ENCODE assay signal across 9 mouse cellular contexts in genomic region chr8:92673555-92674243, GRCm38 (mm10). TPM values are rescaled to one million over a fixed set of nuclear protein-coding genes. Genes with fewer than 3 reads are reported as not detected.
DNase-seq lines count a peak whose midpoint lies in the region; ATAC-seq lines count a peak whose summit lies in the region.
"Had no signal": no experiment of that assay in that cellular context is flagged by ENCODE, and none has a peak within 500 bp of the region (broad histone marks: within the 10 kb centered on the region; RNA-seq: fewer than 3 reads in every experiment).

No protein-coding gene starts in this region.

- no peaks in the 10 kb centered on the region for H3K9me3 ChIP-seq in hindbrain, embryonic 16.5 days (ENCODE audit: control insufficient read depth, low read length)
- no peaks in the 10 kb centered on the region for H3K9me3 ChIP-seq in limb, embryonic 10.5 days (replicated peaks)
- H3K9me3 ChIP-seq in midbrain, embryonic 14.5 days (ENCODE audit: control insufficient read depth, low read length): no peaks in the 10 kb centered on the region

- DNase-seq in adrenal gland, adult 18-20 months (ENCODE audit: low spot score in 2 of 2): peak; percentile 40 to 46
- peak; percentile 44 to 59 for DNase-seq in cerebellum, postnatal 14 days
- peak; percentile 44 for DNase-seq in gastrocnemius, postnatal 10 days
- DNase-seq in limb, embryonic 10.5 days (ENCODE audit: low spot score): peak; percentile 74
- DNase-seq in midbrain, embryonic 14.5 days: peak; percentile 80
- DNase-seq in urinary bladder, postnatal 4 days (ENCODE audit: low spot score in 2 of 2): peak; percentile 26 to 69
- DNase-seq in B cell, adult 2 months: no peak

- peaks cover 24% of the 10 kb centered on the region for H3K4me1 ChIP-seq in hindbrain, embryonic 16.5 days (ENCODE audit: control insufficient read depth, insufficient read depth, low read depth, low read length)
- peaks cover 54% of the 10 kb centered on the region for H3K4me1 ChIP-seq in limb, embryonic 10.5 days
- H3K4me1 ChIP-seq in midbrain, embryonic 14.5 days (ENCODE audit: control insufficient read depth, insufficient read depth, low read length): peaks cover 35% of the 10 kb centered on the region

- ATAC-seq in hindbrain, embryonic 16.5 days: peak; percentile 71
- peak; percentile 67 for ATAC-seq in midbrain, embryonic 14.5 days (ENCODE audit: low FRiP score, low TSS enrichment)

- H3K27ac ChIP-seq in hindbrain, embryonic 16.5 days (ENCODE audit: low read depth, low read length): no peak overlapping the region
- 0 out of 2 replicates have a peak overlapping the region, but pooled peaks have one; percentile 3 for H3K27ac ChIP-seq in limb, embryonic 10.5 days
- no peak overlapping the region for H3K27ac ChIP-seq in midbrain, embryonic 14.5 days (replicated peaks; ENCODE audit: low read depth, low read length)

- H3K4me3 ChIP-seq in hindbrain, embryonic 16.5 days (ENCODE audit: low read length): peak overlapping the region; percentile 45
- H3K4me3 ChIP-seq in limb, embryonic 10.5 days: peak overlapping the region; percentile 56
- H3K4me3 ChIP-seq in midbrain, embryonic 14.5 days (replicated peaks; ENCODE audit: low read depth, low read length): peak overlapping the region; percentile 42

- peak overlapping the region; percentile 91 for H3K4me2 ChIP-seq in hindbrain, embryonic 16.5 days (ENCODE audit: low read length)
- peak overlapping the region; percentile 89 for H3K4me2 ChIP-seq in midbrain, embryonic 14.5 days (ENCODE audit: low read length)

- peaks cover 55% of the 10 kb centered on the region for H3K27me3 ChIP-seq in hindbrain, embryonic 16.5 days (replicated peaks; ENCODE audit: control insufficient read depth, insufficient read depth, low read length)
- H3K27me3 ChIP-seq in limb, embryonic 10.5 days (ENCODE audit: low read depth, poor library complexity, severe bottlenecking): peaks cover 93% of the 10 kb centered on the region
- peaks cover 50% of the 10 kb centered on the region for H3K27me3 ChIP-seq in midbrain, embryonic 14.5 days (ENCODE audit: control insufficient read depth, insufficient read depth, low read length)

- H3K9ac ChIP-seq in hindbrain, embryonic 16.5 days (ENCODE audit: low read depth, low read length): peak overlapping the region; percentile 55
- H3K9ac ChIP-seq in midbrain, embryonic 14.5 days (replicated peaks; ENCODE audit: low read length): peak overlapping the region; percentile 52

- under 1% methylated on average over 28 of the region's 30 CpGs for WGBS in hindbrain, embryonic 16.5 days
- WGBS in limb, embryonic 10.5 days: under 1% methylated on average over 28 of the region's 30 CpGs
- WGBS in midbrain, embryonic 14.5 days: under 1% methylated on average over 30 of the region's 30 CpGs

- no peaks in the 10 kb centered on the region for H3K36me3 ChIP-seq in hindbrain, embryonic 16.5 days (ENCODE audit: control insufficient read depth, insufficient read depth, low read length)
- no peaks in the 10 kb centered on the region for H3K36me3 ChIP-seq in limb, embryonic 10.5 days
- no peaks in the 10 kb centered on the region for H3K36me3 ChIP-seq in midbrain, embryonic 14.5 days (ENCODE audit: control insufficient read depth, insufficient read depth, low read length)

RNA-seq across cellular contexts. Expression of gene Irx6, which starts 0.4 kb away (rescaled TPM):
- total RNA-seq in adrenal gland, adult 18-20 months (2021): not detected
- total RNA-seq in gastrocnemius, postnatal 10 days (2021): under 1 TPM in 1 of 2 experiments, not detected in 1; 0.07 TPM
- 0.66 and 0.84 TPM in 2 replicates for polyA plus RNA-seq in hindbrain, embryonic 16.5 days (2015; fragmentation: Nextera tagmentation; extraction: Ambion mirVana)
- polyA plus RNA-seq in limb, embryonic 10.5 days (2016; fragmentation: Nextera tagmentation; extraction: Ambion mirVana): 0.05 and 0.23 TPM in 2 replicates
- polyA plus RNA-seq in midbrain, embryonic 14.5 days (2014; fragmentation: Nextera tagmentation; extraction: Ambion mirVana): 4.2 and 6.4 TPM in 2 replicates
- polyA plus RNA-seq: liver, embryonic 16.5 days had no signal

Comparison
In these comparisons a context has a peak if more than half of its experiments do, and no peak if none do; other contexts are left out.
1. DNase-seq: peak in adrenal gland, adult 18-20 months (2 of 2), cerebellum, postnatal 14 days (2 of 2), gastrocnemius, postnatal 10 days (single experiment), limb, embryonic 10.5 days (single experiment), midbrain, embryonic 14.5 days (single experiment) and urinary bladder, postnatal 4 days (2 of 2); none in B cell, adult 2 months (0 of 2).
2. Peak in every context shown above with its lines, with median percentiles within 50 percentile points of each other: H3K4me3 ChIP-seq.